Mouse (Mus musculus) mammary gland, adult 2 months (tissue): Measurements from ENCODE around the gene Gm14406. TPM values are rescaled to one million over a fixed set of nuclear protein-coding genes. Genes with fewer than 3 reads are reported as not detected.

Source experiments
- polyA plus RNA-seq: library from polyadenylated mRNA; depleted of rRNA; stranded (reverse); fragments of >200 nt; gene quantifications from 2 replicates; pipeline ENCODE4 v1.2.3, GENCODE M21; 2012; ENCODE audit warnings: low replicate concordance; rRNA removed

Gm14406 gene
- polyA plus RNA-seq, result not detected in 2 replicates

DNA sequence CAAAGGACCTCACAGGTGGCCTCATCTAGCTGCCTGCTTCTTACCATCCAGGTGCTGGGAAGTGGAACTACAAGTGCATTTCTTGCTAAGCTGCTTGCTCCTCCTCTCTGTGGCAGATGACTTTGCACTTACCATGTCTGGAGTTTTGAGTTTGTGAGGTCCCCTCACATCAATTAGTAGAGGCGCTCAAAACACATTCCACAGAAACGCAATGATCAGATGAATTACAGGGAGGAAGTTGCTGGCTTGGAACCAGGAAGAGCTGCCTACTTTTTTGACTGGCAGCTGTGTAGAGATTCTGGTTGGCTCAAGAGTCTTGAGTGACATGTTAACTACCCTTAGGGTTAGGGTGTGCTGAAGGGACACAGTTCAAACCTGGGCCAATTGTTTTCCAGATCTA lies at the start of gene Gm14406:
Gene Gm14406, minus strand, starts transcription at position 213 of the 400 bp plus-strand sequence.

Other genes starting within 250 kb of the Gm14406 start
- gene Gm14418, start 179.9 kb downstream of the Gm14406 start, polyA plus RNA-seq, result 0.60 and 3.1 TPM in 2 replicates
- 1.6 and 7.4 TPM in 2 replicates for gene Zfp970, start 113.5 kb downstream of the Gm14406 start, polyA plus RNA-seq
- 0.54 and 3.1 TPM in 2 replicates for gene Gm14403, start 80.0 kb downstream of the Gm14406 start, polyA plus RNA-seq
- gene Gm14322, start 181.1 kb upstream of the Gm14406 start, polyA plus RNA-seq, result 2.1 TPM in 1 of 2 replicates, not detected in the other